Mouse (Mus musculus): ENCODE data around the gene Col26a1.

DNA sequence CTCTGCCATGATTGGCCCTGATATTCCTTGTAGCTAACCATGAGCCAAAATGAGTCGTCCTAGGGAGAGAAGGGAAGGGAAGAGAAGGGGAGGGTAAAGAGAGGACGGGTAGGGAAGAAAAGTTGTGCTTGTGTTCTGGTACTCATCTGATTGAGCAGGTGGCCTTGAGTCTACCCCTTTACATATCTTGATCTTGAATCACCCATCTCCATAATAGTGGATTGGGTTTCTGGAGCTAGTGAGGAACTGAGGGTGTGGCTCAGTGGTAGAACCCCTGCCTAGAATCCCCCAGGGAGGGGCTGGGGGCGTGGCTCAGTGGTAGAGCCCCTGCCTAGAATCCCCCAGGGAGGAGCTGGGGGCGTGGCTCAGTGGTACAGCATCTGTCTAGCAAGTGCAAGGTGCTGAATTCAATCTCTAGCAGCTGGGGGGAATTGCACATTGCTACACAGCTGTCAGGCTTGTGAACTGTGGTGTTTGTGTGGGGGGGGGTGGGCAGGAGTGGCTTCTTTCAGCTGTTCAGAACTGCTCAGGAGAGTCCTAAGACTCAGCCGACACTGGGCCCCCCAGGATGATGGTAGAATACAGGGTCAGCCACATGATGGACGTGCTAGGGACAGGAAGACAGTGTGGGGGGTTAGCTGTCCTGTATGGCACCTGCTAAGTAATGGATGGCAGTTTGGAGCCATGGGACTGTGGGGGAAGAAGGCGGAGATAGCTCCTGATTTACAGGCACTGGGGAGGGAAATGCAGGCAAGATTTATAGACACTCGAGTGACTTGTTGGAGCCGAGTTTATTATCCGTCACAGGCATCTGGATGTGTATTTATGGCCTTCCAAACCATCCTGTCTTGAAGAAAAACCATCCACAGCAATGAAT lies 166.1 kb downstream of the Col26a1 start:
- TF ChIP-seq CTCF (IDR thresholded peaks at IDR 0.05; ENCODE audit: control insufficient read depth, insufficient read depth, insufficient replicate concordance, low read depth, low read length): no peak
- no peak for TF ChIP-seq POLR2A (IDR thresholded peaks at IDR 0.05; ENCODE audit: control insufficient read depth, low read depth, low read length)
